Mouse (Mus musculus): ENCODE data around the gene Gm13272. TPM values are rescaled to one million over a fixed set of nuclear protein-coding genes. Genes with fewer than 3 reads are reported as not detected.
"Not testable (repeated sequence)": the region's sequence is repeated elsewhere in the genome, so short reads cannot be mapped to it uniquely, and the experiment has no call there.

The Gm13272 gene
- polyA plus RNA-seq (2012; rRNA removed): not detected in 2 replicates

DNA sequence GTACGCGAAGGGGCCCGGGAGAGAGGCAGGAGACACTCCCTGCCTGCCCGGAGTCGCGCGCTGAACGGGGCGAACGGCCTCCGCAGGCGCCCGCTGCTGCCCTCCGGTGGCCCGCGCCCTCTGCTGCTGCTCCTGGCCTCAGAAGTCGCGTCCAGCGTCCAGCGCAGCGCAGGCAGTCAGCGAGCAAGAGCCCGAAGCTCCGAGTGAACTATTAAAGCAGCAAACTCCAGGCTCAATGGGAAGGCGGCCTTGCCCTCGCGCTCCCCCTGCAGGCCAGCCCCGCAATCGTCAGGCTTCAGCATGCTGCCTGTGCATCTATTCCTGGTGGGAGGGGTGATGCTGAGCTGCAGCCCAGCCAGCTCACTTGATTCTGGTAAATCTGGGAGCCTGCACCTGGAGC is at the start of gene Gm13272:
Gm13272 (plus strand) TSS at position 301 of the 400 bp plus-strand sequence.
- no CpG with 5 or more reads among the region's 29 CpGs for WGBS
- DNase-seq; H3K36me3 ChIP-seq (ENCODE audit: control insufficient read depth, insufficient read depth, low read length): not testable (repeated sequence)

DNA sequence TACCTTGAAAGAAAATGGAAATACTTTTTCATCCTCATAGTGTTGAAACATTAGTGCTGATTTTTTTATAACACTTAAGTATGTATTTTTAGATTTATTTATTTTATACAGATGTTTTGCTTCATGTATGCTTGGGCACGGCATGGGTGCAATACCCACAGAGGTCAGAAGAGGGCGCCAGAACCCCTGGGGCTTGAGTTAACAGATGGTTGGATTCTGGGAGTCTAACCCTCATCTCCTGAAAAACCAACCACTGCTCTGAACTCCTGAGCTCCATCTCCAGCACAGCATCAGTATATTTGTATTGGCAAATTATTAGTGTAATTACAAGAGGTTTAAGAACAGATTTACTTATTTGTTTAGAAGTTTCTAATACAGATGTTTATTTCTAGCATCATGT is 41.2 kb upstream of the Gm13272 start:
- peak; percentile 78 for DNase-seq
- Histone ChIP-seq H3K27me3 (ENCODE audit: control insufficient read depth, insufficient read depth, low read length) (no peaks in the 10 kb centered on the region), H3K27ac (ENCODE audit: control insufficient read depth, insufficient read depth, low read length) (no peak overlapping the region), H3K36me3 (ENCODE audit: control insufficient read depth, insufficient read depth, low read length) (no peaks in the 10 kb centered on the region), H3K4me3 (ENCODE audit: control insufficient read depth, insufficient read depth, low read length) (no peak overlapping the region), H3K4me1 (replicated peaks; ENCODE audit: control insufficient read depth, insufficient read depth, low read length) (peaks cover 4% of the 10 kb centered on the region)
- WGBS: 5% methylated on average over 2 of the region's 2 CpGs
- no peak for TF ChIP-seq POLR2A (IDR thresholded peaks at IDR 0.05; ENCODE audit: control insufficient read depth, extremely low read depth, insufficient read depth, low read length, poor library complexity)
- no peak; the same call in 1 of the 2 replicates for TF ChIP-seq CTCF (IDR thresholded peaks at IDR 0.05; ENCODE audit: borderline replicate concordance, control insufficient read depth, extremely low read depth, insufficient read depth, low read length, poor library complexity)

More for the DNA sequence above, at the start of gene Gm13272:
- H3K27me3 ChIP-seq (ENCODE audit: control insufficient read depth, insufficient read depth, low read length); H3K27ac ChIP-seq (ENCODE audit: control insufficient read depth, insufficient read depth, low read length); H3K4me3 ChIP-seq (ENCODE audit: control insufficient read depth, insufficient read depth, low read length); H3K4me1 ChIP-seq (replicated peaks; ENCODE audit: control insufficient read depth, insufficient read depth, low read length): not testable (repeated sequence)

DNA sequence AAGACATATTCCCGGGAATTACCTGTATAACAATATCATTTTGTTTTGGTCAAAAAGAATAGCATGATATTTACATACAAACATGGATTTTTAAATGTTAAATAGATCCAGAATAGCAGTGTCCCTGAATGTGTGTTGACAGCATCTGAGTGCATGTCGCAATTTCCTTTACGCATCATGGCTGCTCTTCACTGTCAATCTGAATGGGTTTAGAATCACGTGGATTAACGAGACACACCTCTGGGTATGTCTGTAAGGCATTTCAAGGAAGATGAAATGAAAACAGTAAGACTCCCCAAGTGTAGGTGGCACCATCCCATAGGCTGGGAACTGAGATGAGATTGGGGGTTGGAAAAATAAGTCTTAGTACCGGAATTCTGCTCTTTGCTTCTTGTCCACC is 40.6 kb upstream of the Gm13272 start:
- no peak for DNase-seq
- 89% methylated on average over 6 of the region's 6 CpGs for WGBS
- Histone ChIP-seq H3K27me3 (ENCODE audit: control insufficient read depth, insufficient read depth, low read length) (no peaks in the 10 kb centered on the region), H3K27ac (ENCODE audit: control insufficient read depth, insufficient read depth, low read length) (no peak overlapping the region), H3K4me1 (replicated peaks; ENCODE audit: control insufficient read depth, insufficient read depth, low read length) (peaks cover 4% of the 10 kb centered on the region), H3K36me3 (ENCODE audit: control insufficient read depth, insufficient read depth, low read length) (no peaks in the 10 kb centered on the region), H3K4me3 (ENCODE audit: control insufficient read depth, insufficient read depth, low read length) (no peak overlapping the region)
- no peak for TF ChIP-seq CTCF (IDR thresholded peaks at IDR 0.05; ENCODE audit: borderline replicate concordance, control insufficient read depth, extremely low read depth, insufficient read depth, low read length, poor library complexity)
- no peak for TF ChIP-seq POLR2A (IDR thresholded peaks at IDR 0.05; ENCODE audit: control insufficient read depth, extremely low read depth, insufficient read depth, low read length, poor library complexity)

DNA sequence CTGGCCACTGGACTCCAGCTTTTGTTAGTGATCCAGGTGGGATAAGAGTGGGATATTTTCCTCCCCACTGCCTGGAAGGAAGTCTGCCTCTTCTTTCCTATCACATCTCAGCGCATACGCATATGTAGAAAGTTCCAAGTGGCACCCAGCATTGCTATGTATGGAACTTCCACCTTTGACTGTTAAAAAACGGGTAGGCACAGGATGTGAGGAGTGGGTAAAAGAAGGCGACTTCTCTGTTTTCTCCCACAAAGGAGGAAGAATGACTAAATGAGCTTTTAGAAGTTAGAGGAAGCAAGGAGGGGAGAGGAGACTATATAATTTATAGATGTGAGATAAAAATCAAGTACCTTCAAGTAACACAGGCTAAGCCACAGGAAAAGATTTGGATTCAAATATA is 38.2 kb upstream of the Gm13272 start:
- no peaks in the 10 kb centered on the region for H3K36me3 ChIP-seq (ENCODE audit: control insufficient read depth, insufficient read depth, low read length)
- peaks cover 4% of the 10 kb centered on the region for H3K4me1 ChIP-seq (replicated peaks; ENCODE audit: control insufficient read depth, insufficient read depth, low read length)
- H3K27ac ChIP-seq (ENCODE audit: control insufficient read depth, insufficient read depth, low read length): no peak overlapping the region
- WGBS: 23% methylated on average over 4 of the region's 4 CpGs
- H3K27me3 ChIP-seq (ENCODE audit: control insufficient read depth, insufficient read depth, low read length): no peaks in the 10 kb centered on the region
- no peak overlapping the region for H3K4me3 ChIP-seq (ENCODE audit: control insufficient read depth, insufficient read depth, low read length)
- TF ChIP-seq POLR2A (IDR thresholded peaks at IDR 0.05; ENCODE audit: control insufficient read depth, extremely low read depth, insufficient read depth, low read length, poor library complexity) (no peak), CTCF (IDR thresholded peaks at IDR 0.05; ENCODE audit: borderline replicate concordance, control insufficient read depth, extremely low read depth, insufficient read depth, low read length, poor library complexity) (no peak)
- DNase-seq: no peak

DNA sequence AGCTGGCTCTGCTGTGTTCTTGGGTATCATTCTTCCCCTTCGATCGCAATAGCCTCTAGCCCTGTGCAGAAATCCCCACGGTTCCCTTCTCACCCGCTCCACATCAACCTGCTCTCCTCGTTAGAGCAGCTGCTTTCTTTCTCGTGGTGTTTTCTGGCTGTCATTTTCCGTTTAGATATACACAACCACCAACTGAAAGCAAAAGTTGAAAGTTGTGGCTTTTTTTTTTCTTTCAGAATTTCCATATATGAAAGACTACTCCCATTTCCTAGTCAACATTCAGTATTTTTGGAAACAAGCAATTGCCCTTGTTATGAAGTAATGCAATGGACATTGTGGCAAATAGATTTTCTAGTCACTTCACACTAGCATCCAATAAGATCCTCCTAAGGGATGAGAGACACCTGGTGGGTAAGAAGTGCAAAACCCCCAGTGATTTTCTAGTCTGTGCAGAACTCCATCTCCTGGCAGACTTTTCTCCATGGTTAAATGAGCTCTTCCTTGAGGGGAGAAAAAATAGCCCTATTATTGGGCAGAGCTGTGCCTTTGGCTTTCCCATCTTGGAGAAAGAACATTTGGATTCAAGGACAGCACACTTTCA is 36.8 kb upstream of the Gm13272 start:
- H3K36me3 ChIP-seq (ENCODE audit: control insufficient read depth, insufficient read depth, low read length): no peaks in the 10 kb centered on the region
- H3K27me3 ChIP-seq (ENCODE audit: control insufficient read depth, insufficient read depth, low read length): no peaks in the 10 kb centered on the region
- no peak for DNase-seq
- 8% methylated on average over 7 of the region's 7 CpGs for WGBS
- no peak for TF ChIP-seq POLR2A (IDR thresholded peaks at IDR 0.05; ENCODE audit: control insufficient read depth, extremely low read depth, insufficient read depth, low read length, poor library complexity)
- no peak for TF ChIP-seq CTCF (IDR thresholded peaks at IDR 0.05; ENCODE audit: borderline replicate concordance, control insufficient read depth, extremely low read depth, insufficient read depth, low read length, poor library complexity)
- H3K4me1 ChIP-seq (replicated peaks; ENCODE audit: control insufficient read depth, insufficient read depth, low read length): peaks cover 4% of the 10 kb centered on the region
- H3K4me3 ChIP-seq (ENCODE audit: control insufficient read depth, insufficient read depth, low read length): no peak overlapping the region
- no peak overlapping the region; the same call in 1 of the 2 replicates for H3K27ac ChIP-seq (ENCODE audit: control insufficient read depth, insufficient read depth, low read length)

DNA sequence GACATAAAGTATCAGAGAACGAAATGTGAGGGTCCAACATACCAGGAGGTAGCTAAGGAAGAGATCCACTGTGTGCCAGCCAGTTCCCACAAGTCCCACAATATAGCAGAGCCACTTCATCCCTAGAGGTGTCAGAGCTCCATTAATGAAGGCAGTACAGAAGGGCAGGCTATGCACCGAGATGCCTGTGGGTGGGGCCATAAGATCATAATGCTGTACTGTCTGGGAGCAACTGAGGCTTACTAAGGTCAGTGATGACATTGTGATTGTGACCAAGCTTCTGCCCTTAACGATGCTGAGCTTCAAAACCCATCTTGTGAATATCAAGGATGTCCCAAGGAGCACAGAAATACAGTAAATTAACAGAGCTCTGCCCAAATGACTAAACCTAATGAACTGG is 35.4 kb upstream of the Gm13272 start:
- Histone ChIP-seq H3K27me3 (ENCODE audit: control insufficient read depth, insufficient read depth, low read length) (no peaks in the 10 kb centered on the region), H3K4me1 (replicated peaks; ENCODE audit: control insufficient read depth, insufficient read depth, low read length) (peaks cover 4% of the 10 kb centered on the region), H3K36me3 (ENCODE audit: control insufficient read depth, insufficient read depth, low read length) (no peaks in the 10 kb centered on the region), H3K4me3 (ENCODE audit: control insufficient read depth, insufficient read depth, low read length) (no peak overlapping the region), H3K27ac (ENCODE audit: control insufficient read depth, insufficient read depth, low read length) (no peak overlapping the region)
- 86% methylated on average over 3 of the region's 3 CpGs for WGBS
- TF ChIP-seq CTCF (IDR thresholded peaks at IDR 0.05; ENCODE audit: borderline replicate concordance, control insufficient read depth, extremely low read depth, insufficient read depth, low read length, poor library complexity) (no peak), POLR2A (IDR thresholded peaks at IDR 0.05; ENCODE audit: control insufficient read depth, extremely low read depth, insufficient read depth, low read length, poor library complexity) (no peak)
- DNase-seq: peak; percentile 22

DNA sequence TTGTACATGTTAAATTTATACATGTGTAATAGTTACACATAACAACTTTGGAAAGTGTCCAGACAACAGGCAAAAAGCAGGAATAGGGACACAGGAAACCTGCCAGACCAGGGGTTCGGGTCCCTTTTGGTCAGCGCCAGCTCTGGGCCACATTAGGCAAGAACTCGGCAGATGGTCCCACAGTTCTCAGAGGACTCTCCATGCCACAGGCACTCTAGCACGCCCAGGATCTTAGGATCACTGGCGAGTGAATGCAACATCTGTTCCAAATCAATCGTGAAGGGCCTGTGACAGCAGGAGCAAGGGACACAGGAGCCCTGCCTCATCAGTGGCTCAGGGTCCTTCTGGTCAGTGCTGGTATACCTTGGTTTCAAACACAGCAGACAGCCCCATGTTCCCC is 29.7 kb upstream of the Gm13272 start:
- Histone ChIP-seq H3K27me3 (ENCODE audit: control insufficient read depth, insufficient read depth, low read length) (no peaks in the 10 kb centered on the region), H3K4me3 (ENCODE audit: control insufficient read depth, insufficient read depth, low read length) (no peak overlapping the region), H3K27ac (ENCODE audit: control insufficient read depth, insufficient read depth, low read length) (no peak overlapping the region), H3K36me3 (ENCODE audit: control insufficient read depth, insufficient read depth, low read length) (no peaks in the 10 kb centered on the region), H3K4me1 (replicated peaks; ENCODE audit: control insufficient read depth, insufficient read depth, low read length) (no peaks in the 10 kb centered on the region)
- 94% methylated on average over 6 of the region's 6 CpGs for WGBS
- DNase-seq: no peak
- TF ChIP-seq CTCF (IDR thresholded peaks at IDR 0.05; ENCODE audit: borderline replicate concordance, control insufficient read depth, extremely low read depth, insufficient read depth, low read length, poor library complexity): no peak
- TF ChIP-seq POLR2A (IDR thresholded peaks at IDR 0.05; ENCODE audit: control insufficient read depth, extremely low read depth, insufficient read depth, low read length, poor library complexity): no peak

DNA sequence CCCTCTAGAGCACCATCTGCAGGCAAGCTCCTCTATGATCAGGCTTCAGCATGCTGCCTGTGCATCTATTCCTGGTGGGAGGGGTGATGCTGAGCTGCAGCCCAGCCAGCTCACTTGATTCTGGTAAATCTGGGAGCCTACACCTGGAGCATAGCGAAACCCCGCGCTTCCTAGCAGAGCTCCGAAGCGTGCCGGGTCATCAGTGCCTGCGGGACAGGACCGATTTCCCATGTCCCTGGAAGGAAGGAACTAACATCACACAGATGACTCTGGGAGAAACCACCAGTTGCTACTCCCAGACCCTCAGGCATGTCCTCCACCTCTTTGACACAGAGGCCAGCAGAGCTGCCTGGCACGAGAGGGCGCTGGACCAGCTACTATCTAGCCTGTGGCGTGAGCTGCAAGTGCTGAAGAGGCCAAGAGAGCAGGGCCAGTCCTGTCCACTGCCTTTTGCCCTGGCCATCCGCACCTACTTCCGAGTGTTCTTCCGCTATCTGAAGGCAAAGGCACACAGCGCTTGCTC is 24.8 kb upstream of the Gm13272 start, which contains the start of gene Gm13271:
Gm13271 (plus strand) TSS at position 51 of the 523 bp plus-strand sequence.
- H3K4me1 ChIP-seq (replicated peaks; ENCODE audit: control insufficient read depth, insufficient read depth, low read length); H3K27me3 ChIP-seq (ENCODE audit: control insufficient read depth, insufficient read depth, low read length); H3K27ac ChIP-seq (ENCODE audit: control insufficient read depth, insufficient read depth, low read length); H3K4me3 ChIP-seq (ENCODE audit: control insufficient read depth, insufficient read depth, low read length); H3K36me3 ChIP-seq (ENCODE audit: control insufficient read depth, insufficient read depth, low read length): not testable (repeated sequence)
- 96% methylated on average over 15 of the region's 15 CpGs for WGBS
- peak; percentile 80 for DNase-seq

All from thymus, adult 2 months (tissue).